Mouse (Mus musculus): ENCODE measurements around the gene Phlda3.

DNA sequence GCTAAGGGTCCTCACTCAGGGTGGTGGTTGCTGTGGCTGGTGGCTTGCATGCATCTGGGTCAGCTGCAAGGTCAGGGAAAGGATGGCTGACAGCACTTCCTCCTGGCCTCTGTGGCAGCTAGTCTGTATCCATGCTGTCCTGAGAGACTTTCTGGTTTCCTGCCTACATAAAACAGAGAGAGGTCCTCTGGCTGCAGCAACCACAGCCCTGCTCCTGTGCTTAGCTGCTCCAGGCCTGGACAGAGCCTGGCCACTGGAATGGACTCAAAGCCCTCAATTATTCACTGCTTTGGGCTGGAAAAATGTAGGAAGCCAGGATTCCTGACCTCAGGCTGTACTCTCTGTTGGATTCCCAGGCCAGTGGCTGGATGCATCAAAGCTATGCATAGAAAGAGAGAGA is 10.7 kb downstream of the Phlda3 start:
- TF ChIP-seq CTCF (IDR thresholded peaks at IDR 0.05; ENCODE audit: low read depth, low read length) (no peak), POLR2A (IDR thresholded peaks at IDR 0.05; ENCODE audit: borderline replicate concordance, low read depth, low read length) (no peak)
